Mouse (Mus musculus) lung, embryonic 16.5 days (tissue): ENCODE measurements around the gene Zfyve21. TPM values are rescaled to one million over a fixed set of nuclear protein-coding genes. Genes with fewer than 3 reads are reported as not detected.

Experiments
- ATAC-seq: fragments of 200-750 bp; cut with Nextera tagmentation; 2 replicates; pipeline ENCODE4 v1.8.0; 2017; ENCODE audit warnings: low read depth, mild to moderate bottlenecking, moderate library complexity
- H3K27ac ChIP-seq: fragments of 300-500 bp; sonication (generic); 2 replicates; pipeline ENCODE4 v1.5.1; 2014; ENCODE audit warnings: mild to moderate bottlenecking, control low read depth, low read length
- H3K27me3 ChIP-seq: fragments of 300-500 bp; sonication (generic); 2 replicates; pipeline ENCODE4 v1.6.1; 2014; ENCODE audit warnings: low read depth, low read length, mixed read lengths; ENCODE audit not compliant: control insufficient read depth, insufficient read depth
- H3K36me3 ChIP-seq: fragments of 300-500 bp; sonication (generic); 2 replicates; pipeline ENCODE4 v1.6.1; 2014; ENCODE audit warnings: low read length; ENCODE audit not compliant: control insufficient read depth, insufficient read depth
- H3K4me1 ChIP-seq: fragments of 300-500 bp; sonication (generic); replicated peaks from 2 replicates; pipeline ENCODE4 v1.6.1; 2014; ENCODE audit warnings: low read length, mixed read lengths; ENCODE audit not compliant: control insufficient read depth, insufficient read depth
- H3K4me2 ChIP-seq: fragments of 300-500 bp; sonication (generic); 2 replicates; pipeline ENCODE4 v1.6.1; 2014; ENCODE audit warnings: low read depth, low read length, control low read depth
- H3K4me3 ChIP-seq: fragments of 300-500 bp; sonication (generic); 2 replicates; pipeline ENCODE4 v1.5.1; 2014; ENCODE audit warnings: mild to moderate bottlenecking, low read length, control low read depth
- H3K9ac ChIP-seq: fragments of 300-500 bp; sonication (generic); 2 replicates; pipeline ENCODE4 v1.6.1; 2014; ENCODE audit warnings: low read length, control low read depth
- H3K9me3 ChIP-seq: fragments of 300-500 bp; sonication (generic); 2 replicates; pipeline ENCODE4 v1.6.1; 2016; ENCODE audit warnings: low read length; ENCODE audit not compliant: control insufficient read depth
- WGBS: fragments of 180-500 bp; shearing (Covaris S2); extraction: QIAGEN DNeasy Blood & Tissue Kit; methylation state at CpG from one replicate; pipeline ENCODE4 v1.1.7; 2014; 5-methylcytosine and 5-hydroxymethylcytosine counted together
- polyA plus RNA-seq: library from polyadenylated mRNA; unstranded; fragments of >200 nt; fragmentation: Nextera tagmentation; extraction: Ambion mirVana; gene quantifications from 2 replicates; pipeline ENCODE4 v1.2.1, GENCODE M21; 2015

Gene Zfyve21
- polyA plus RNA-seq, 1 experiment from 2014 or later = 111 TPM

DNA sequence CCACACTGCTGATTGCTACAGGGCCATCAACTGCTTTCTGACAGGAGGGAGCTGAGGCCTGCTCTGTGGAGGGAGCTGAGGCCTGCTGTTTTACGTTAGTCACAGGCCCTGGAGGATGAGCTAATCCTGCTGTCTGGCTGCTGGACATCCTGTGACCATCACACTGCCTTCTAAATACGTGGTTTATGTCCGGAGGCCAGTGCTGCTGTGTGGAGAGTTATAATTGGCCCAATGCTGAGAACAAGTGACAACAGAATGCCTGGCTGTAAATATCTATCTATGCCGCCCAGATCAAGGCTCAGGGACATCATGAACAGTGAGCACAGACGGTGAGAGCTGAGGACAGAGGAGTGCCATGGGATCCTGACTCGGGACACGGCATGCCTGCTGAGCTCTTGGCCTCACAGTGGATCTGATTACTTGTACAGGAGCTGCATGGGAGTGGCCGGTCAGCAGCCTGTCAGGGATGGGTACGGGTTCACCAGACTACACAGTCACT is 34.4 kb downstream of the Zfyve21 start:
- no peak overlapping the region for H3K4me3 ChIP-seq
- H3K27ac ChIP-seq = no peak overlapping the region
- no peaks in the 10 kb centered on the region for H3K9me3 ChIP-seq
- H3K27me3 ChIP-seq = no peaks in the 10 kb centered on the region
- WGBS = 73% methylated on average over 9 of the region's 9 CpGs
- no peak overlapping the region for H3K4me2 ChIP-seq
- ATAC-seq = peak; percentile 41; the same call in 1 of the 2 replicates
- H3K4me1 ChIP-seq = no peaks in the 10 kb centered on the region
- H3K9ac ChIP-seq = no peak overlapping the region
- H3K36me3 ChIP-seq = peaks cover 5% of the 10 kb centered on the region

DNA sequence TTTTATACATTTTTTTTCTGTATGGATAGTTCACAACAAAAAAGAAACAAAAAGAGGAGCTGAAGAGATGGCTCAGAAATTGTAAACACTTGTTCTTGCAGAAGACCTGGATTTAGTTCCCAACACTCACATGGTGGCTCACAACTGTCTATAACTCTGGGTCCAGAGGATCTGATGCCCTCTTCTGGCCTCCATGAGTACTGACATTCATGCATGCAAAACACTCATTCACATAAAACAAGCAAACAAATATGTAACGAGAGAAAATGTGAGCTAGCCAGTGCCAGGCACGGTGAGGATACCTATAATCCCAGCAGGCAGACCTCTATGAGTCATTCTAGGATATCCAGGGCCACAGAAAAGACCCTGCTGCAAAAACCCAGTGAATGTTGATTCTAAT is 37.3 kb downstream of the Zfyve21 start:
- no peak overlapping the region for H3K4me2 ChIP-seq
- no peaks in the 10 kb centered on the region for H3K4me1 ChIP-seq
- 65% methylated on average over 2 of the region's 2 CpGs for WGBS
- H3K9ac ChIP-seq = no peak overlapping the region
- no peak overlapping the region for H3K27ac ChIP-seq
- no peaks in the 10 kb centered on the region for H3K27me3 ChIP-seq
- 0 out of 2 replicates have a peak, but pooled peaks cover 6% of the 10 kb centered on the region for H3K36me3 ChIP-seq
- no peak overlapping the region for H3K4me3 ChIP-seq
- H3K9me3 ChIP-seq = no peaks in the 10 kb centered on the region
- no peak for ATAC-seq

DNA sequence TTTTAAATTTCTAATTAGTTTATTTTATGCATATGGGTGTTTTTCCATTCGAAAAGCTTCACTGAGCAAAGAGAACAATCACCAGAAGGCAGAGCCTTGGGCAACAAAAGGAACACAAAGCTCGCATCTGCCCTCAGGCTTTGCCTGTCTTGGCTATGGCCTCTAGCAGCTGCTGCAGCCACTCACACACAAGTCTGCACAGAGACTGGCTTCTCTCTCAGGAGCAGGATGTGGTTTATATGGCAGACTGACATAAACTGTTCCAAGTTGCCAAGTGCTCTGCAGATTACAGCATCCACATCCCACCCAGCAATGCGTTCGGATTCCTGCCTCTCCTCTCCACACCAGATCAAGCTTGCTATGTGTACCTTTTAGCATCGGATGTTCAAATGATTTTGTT is 37.8 kb downstream of the Zfyve21 start:
- no peaks in the 10 kb centered on the region for H3K4me1 ChIP-seq
- peaks cover 6% of the 10 kb centered on the region; the same call in 1 of the 2 replicates for H3K36me3 ChIP-seq
- 78% methylated on average over 5 of the region's 5 CpGs for WGBS
- no peak for ATAC-seq
- no peak overlapping the region for H3K4me3 ChIP-seq
- no peak overlapping the region for H3K4me2 ChIP-seq
- no peaks in the 10 kb centered on the region for H3K27me3 ChIP-seq
- H3K9me3 ChIP-seq = no peaks in the 10 kb centered on the region
- no peak overlapping the region for H3K27ac ChIP-seq
- no peak overlapping the region for H3K9ac ChIP-seq

DNA sequence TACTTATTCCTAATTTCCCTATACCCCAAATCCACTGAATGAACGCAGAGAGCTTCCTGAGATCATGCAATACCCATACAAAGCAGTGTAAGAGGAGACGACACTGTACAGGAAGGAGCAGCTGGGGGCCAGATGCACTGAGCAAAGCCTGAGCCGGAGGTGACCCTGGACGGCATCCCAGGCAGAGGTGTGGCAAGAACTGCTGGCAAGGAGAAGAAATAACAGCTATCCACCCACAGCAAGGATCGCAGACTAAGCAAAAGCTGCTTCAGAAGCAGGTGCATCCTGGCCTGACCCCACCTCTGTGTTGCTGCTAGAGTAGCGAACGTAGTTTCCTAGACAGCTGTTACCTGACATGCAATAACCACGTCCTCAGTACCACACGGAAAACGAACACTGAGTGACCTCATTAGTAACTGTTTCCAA is 39.1 kb downstream of the Zfyve21 start:
- H3K27ac ChIP-seq = no peak overlapping the region
- no peaks in the 10 kb centered on the region for H3K27me3 ChIP-seq
- ATAC-seq = peak; percentile 28; the same call in 1 of the 2 replicates
- WGBS = 46% methylated on average over 10 of the region's 10 CpGs
- no peak overlapping the region for H3K9ac ChIP-seq
- peaks cover 13% of the 10 kb centered on the region for H3K36me3 ChIP-seq
- no peak overlapping the region for H3K4me3 ChIP-seq
- H3K9me3 ChIP-seq = no peaks in the 10 kb centered on the region
- H3K4me1 ChIP-seq = no peaks in the 10 kb centered on the region
- H3K4me2 ChIP-seq = no peak overlapping the region

DNA sequence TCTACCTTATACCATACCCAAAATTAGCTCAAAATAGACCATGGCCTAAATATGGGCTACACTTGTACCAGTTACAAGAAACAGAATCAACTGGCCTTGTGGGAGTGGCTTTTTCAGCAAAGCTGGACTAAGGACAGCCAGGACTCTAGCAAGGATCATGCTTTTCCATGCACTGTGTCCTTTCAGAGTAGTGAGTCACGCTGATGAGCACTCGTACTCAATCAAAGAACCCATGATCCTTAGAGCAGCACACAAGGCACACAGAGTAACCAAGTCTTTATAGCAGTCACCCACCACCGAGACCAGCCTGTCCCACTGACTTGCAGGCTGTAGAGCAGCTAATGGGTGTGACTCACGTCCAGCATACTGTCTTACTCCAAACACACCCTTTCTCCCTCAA is 39.6 kb downstream of the Zfyve21 start:
- Histone ChIP-seq H3K4me2 (no peak overlapping the region), H3K4me1 (no peaks in the 10 kb centered on the region), H3K27me3 (no peaks in the 10 kb centered on the region), H3K27ac (no peak overlapping the region), H3K9ac (no peak overlapping the region), H3K36me3 (peaks cover 17% of the 10 kb centered on the region), H3K4me3 (no peak overlapping the region), H3K9me3 (no peaks in the 10 kb centered on the region)
- WGBS = 53% methylated on average over 4 of the region's 4 CpGs
- ATAC-seq = no peak

GRCm38 (mm10) chr12:111855448-111855847 is 41.5 kb downstream of the Zfyve21 start:
- H3K4me2 ChIP-seq = no peak overlapping the region
- no peak for ATAC-seq
- no peak overlapping the region for H3K9ac ChIP-seq
- H3K4me3 ChIP-seq = no peak overlapping the region
- H3K27me3 ChIP-seq = no peaks in the 10 kb centered on the region
- H3K36me3 ChIP-seq = peaks cover 16% of the 10 kb centered on the region
- WGBS = 90% methylated on average over 2 of the region's 2 CpGs
- no peak overlapping the region for H3K27ac ChIP-seq
- H3K4me1 ChIP-seq = no peaks in the 10 kb centered on the region
- no peaks in the 10 kb centered on the region for H3K9me3 ChIP-seq

DNA sequence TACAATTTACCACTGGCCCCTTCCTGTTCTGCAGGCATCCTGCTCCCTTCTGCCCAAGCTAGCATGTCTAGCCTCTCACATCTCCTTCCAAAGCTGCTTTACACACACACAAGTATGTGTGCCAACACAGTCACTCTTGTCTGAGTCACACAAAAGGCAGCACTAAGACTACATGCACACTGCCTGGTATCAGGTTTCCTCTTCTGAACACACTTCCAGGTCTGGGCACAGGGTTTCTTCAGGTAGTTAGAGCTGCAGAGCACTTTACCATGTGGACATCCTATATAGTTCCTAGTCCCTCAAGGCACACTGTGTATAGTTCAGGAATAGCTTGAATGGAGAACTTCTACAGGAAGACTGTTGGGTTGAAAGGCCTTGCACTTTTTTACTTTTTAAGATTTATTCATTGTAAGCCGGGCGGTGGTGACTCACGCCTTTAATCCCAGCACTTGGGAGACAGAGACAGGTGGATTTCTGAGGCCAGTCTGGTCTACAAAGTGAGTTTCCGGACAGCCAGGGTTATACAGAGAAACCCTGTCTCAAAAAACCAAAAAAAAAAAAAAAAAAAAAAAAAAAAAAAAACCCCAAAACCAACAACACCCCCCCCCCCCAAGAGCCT is 50.3 kb downstream of the Zfyve21 start:
- no peak for ATAC-seq
- no peak overlapping the region for H3K27ac ChIP-seq

DNA sequence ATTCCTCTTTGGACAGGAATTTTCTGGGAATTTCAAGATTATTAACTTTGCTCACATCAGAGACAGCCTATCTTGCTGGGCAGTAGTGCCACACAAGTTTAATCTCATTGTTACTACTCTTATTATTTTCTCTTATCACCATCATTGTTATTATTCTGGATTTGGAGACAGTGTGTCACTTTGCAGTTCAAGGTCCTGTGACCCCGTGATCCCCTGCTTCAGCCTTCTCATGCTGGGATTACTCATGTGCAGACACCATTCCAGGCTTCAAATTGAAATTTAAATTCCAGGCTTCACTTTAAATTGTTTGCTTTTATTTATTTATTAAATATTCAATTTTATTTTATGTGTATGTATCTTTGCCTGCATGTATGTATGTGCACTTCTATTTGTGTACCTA is 55.8 kb downstream of the Zfyve21 start:
- no peaks in the 10 kb centered on the region for H3K4me1 ChIP-seq
- H3K36me3 ChIP-seq = peaks cover 5% of the 10 kb centered on the region
- H3K4me3 ChIP-seq = no peak overlapping the region
- H3K27ac ChIP-seq = no peak overlapping the region
- H3K9me3 ChIP-seq = no peaks in the 10 kb centered on the region
- WGBS = 81% methylated on average over 1 of the region's 1 CpGs
- H3K4me2 ChIP-seq = no peak overlapping the region
- no peak for ATAC-seq
- no peaks in the 10 kb centered on the region for H3K27me3 ChIP-seq
- no peak overlapping the region for H3K9ac ChIP-seq

More for the DNA sequence above, 50.3 kb downstream of the Zfyve21 start:
- peaks cover 5% of the 10 kb centered on the region for H3K36me3 ChIP-seq
- H3K4me1 ChIP-seq = no peaks in the 10 kb centered on the region
- 91% methylated on average over 4 of the region's 4 CpGs for WGBS
- H3K9ac ChIP-seq = no peak overlapping the region
- H3K4me2 ChIP-seq = no peak overlapping the region
- no peak overlapping the region for H3K4me3 ChIP-seq
- H3K27me3 ChIP-seq = no peaks in the 10 kb centered on the region
- H3K9me3 ChIP-seq = no peaks in the 10 kb centered on the region

DNA sequence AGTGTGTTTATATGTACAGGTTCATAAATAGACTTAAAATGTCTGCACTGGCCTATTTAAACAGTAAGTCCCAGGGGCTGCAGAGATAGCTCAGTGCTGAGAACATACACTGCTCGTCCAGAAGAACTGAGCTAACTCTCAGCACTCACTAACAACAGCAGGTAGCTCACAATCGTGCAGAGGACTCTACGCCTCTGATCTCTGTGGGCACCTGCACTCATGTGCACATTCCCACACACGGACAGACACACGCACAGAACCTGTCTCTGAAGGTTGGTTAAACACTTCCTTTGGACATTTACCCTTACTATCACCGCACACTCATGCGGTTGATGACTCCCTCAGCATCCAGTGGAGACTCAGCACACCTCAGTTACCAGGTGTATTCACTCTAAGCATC is 56.8 kb downstream of the Zfyve21 start:
- Histone ChIP-seq H3K4me2 (no peak overlapping the region), H3K9ac (no peak overlapping the region), H3K36me3 (peaks cover 2% of the 10 kb centered on the region; the same call in 1 of the 2 replicates), H3K4me3 (no peak overlapping the region), H3K27me3 (no peaks in the 10 kb centered on the region), H3K9me3 (no peaks in the 10 kb centered on the region), H3K4me1 (no peaks in the 10 kb centered on the region), H3K27ac (no peak overlapping the region)
- ATAC-seq = no peak
- 86% methylated on average over 7 of the region's 7 CpGs for WGBS
